Mouse (Mus musculus) left cerebral cortex, postnatal 25 days (tissue): ENCODE measurements at regions not wholly inside any gene's neighbourhood (a gene's known extent, or its start where the extent isn't known, plus 50 kb on each side); places are given as distances from the start of the nearest gene placed in this dataset.
"Not testable (repeated sequence)": the region's sequence is repeated elsewhere in the genome, so short reads cannot be mapped to it uniquely, and the experiment has no call there.

Experiments used
- DNase-seq, 2 experiments: peaks; one replicate each; pipeline ENCODE4 v3.0.0; 2022; ENCODE audit warnings: low spot score in 2 of 2, mixed read lengths in 1 of 2
- intact Hi-C: fragments of 180-260 bp; cut with DNase I; formaldehyde crosslinking; loops from one replicate; pipeline ENCODE4 v1.15.1; 2025

DNA sequence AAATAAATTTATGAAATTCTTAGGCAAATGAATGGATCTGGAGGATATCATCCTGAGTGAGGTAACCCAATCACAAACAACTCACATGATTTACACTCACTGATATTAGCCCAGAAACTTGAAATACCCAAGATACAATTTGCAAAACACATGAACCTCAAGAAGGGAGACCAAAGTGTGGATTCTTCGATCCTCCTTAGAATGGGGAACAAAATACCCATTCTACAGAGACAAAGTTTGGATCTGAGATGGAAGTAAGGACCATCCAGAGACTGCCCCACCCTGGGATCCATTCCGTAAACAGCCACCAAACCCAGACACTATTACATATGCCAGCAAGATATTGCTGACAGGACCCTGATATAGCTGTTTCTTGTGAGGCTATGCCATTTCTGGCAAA lies 971.2 kb downstream of the Agbl1 start:
- intact Hi-C loops, DNase-seq: not testable (repeated sequence)

DNA sequence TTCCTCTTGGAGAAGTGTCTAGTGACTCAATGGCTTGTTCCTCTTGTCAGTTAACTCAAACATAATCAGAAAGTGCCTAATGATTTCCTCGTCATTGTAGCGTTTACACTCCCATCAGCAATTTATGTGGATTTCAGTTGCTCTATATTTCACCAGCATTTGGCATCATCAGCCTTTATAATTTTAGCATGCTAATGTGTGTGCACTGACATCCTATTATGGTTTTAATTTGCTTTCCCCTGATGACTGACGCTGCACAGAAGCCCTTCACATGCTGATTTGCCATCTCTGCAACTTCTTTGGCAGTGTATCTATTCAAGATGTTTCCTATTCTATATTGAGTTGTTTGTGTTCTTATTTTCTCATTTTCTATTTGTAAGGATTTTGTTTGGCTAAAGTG lies 975.9 kb downstream of the Agbl1 start:
- peak in 1 of 2 experiments; percentile 2 for DNase-seq
- intact Hi-C loops: no loop called here

DNA sequence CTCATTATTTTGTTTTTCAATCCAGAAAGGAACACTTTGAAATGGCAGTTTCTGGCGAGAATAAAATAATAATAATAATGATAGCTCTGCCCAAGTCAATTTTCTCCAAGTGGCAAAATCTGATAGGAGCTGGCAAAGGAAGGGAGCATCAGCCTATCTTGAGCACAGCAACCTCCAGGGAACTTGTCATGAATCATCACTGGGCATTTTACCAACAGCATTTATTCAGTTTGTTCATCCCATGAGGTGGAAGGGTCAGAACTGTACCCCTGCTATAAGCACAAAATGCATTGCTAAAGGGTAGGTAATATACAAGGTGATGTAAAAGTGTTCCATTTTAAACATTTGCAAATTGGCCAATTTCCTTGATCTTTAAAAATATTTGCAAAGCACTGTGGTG lies 1019.7 kb downstream of the Agbl1 start:
- DNase-seq: no peak
- intact Hi-C loops: no loop called here

- intact Hi-C loops: loop anchor here (10.0 kb wide), 1 partner anchor 1653 kb away; no protein-coding TSS in a partner anchor
- no peak for DNase-seq
Measured at GRCm38 (mm10) chr7:77287657-77288056, 1058.0 kb downstream of the Agbl1 start.

GRCm38 (mm10) chr7:77294984-77295642 lies 1065.4 kb downstream of the Agbl1 start:
- intact Hi-C loops: no loop called here
- DNase-seq: no peak

- no peak for DNase-seq
- intact Hi-C loops: no loop called here
Measured at GRCm38 (mm10) chr7:77303227-77303626, 1073.5 kb downstream of the Agbl1 start.

- intact Hi-C loops: no loop called here
- DNase-seq: no peak
Measured at GRCm38 (mm10) chr7:77303935-77304334, 1074.2 kb downstream of the Agbl1 start.

DNA sequence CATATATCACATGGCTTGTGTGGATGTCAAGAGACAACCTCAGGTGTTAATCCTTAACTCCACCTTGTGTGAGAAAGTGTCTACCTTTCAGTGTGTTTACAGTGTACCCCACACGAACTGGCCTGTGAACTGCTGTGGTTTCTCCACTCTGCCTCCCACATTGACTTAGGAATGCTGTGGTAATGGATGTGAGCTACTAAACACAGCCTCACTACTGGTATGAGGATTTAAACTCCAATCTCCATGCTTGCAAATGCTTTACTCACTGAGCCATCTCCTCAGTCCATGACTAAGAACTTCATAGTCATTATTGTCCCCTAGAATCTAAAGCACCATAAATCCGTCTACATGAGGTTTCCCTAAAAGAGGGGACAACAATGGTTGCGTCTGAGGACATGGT lies 1075.8 kb downstream of the Agbl1 start:
- intact Hi-C loops: no loop called here
- DNase-seq: no peak

- no peak for DNase-seq
- intact Hi-C loops: no loop called here
Measured at GRCm38 (mm10) chr7:77311661-77312060, 1082.0 kb downstream of the Agbl1 start.

DNA sequence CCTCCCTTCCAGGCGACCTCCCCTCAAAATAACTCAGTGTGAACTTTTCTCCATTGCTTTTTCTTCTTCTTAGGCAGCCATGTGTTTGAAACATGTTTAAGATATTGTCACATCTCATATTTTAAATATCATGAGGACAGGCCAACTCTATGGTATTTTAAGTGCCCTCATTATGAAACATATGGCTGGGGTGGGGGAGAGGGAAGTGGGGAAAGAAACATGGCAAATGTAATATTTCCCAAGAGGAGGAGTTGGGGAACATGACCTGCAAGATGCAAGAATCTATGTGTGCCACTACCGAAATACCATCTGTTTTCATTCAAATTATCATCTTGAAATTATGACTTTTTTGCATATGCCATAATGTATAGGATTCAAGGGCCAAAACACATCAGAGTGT lies 1095.5 kb downstream of the Agbl1 start:
- intact Hi-C loops: no loop called here
- no peak for DNase-seq

DNA sequence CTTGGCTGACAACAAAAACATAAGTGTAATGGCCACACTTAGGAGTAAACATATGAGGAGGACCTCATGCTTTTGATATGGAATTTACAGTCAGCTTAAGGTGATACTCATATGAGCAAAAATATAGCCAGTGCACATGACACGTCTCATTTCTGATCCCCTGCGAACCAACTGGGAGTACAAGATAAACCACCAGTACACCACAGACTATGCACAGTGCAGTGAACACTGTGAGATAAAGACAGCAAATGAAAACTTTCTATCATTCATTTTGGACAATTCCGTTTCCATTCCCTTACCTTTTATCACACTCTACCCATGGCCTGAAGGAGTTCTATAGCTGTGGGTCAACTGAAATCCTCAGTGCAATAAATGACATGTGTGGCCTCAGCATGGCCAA lies 1097.1 kb downstream of the Agbl1 start:
- DNase-seq: no peak
- intact Hi-C loops: no loop called here

DNA sequence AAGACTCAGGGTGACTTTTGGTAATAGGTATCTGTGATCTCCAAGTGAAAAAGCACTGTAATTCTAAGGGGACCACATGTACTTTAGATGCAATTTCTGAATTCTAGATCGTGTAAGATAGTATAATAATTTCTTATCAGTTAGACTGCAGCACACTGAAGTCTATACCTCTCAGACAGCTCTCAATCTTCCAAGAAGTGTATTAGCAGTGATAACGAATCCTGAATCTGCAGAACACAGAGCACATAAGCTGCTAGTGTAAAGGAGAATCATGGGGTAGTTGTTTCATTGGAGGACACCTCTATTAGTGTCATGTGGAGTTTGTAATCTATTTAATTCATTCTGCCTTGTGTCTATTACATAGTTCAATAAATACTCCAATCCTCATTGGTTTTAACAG lies 1097.8 kb downstream of the Agbl1 start:
- no peak for DNase-seq
- intact Hi-C loops: no loop called here

DNA sequence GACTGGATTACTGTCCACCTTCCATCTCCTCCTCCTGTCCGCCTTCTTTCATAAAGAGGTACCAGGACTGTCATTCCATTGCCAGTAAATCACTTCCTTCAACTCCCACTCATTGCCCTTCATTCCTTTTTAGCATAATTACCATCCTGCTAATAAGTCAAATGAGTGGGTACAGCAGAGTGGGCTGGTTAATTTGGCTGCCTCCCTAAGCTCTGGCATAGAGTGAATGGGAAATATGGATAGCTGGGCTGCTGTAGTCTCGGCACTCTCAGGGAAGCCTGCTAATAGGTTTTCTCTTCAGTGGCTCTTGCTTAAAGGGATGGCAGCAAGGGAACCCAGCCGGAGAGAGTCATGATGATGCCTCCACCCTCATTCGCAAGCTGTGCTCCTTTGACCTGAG lies 1108.9 kb downstream of the Agbl1 start:
- peak in 1 of 2 experiments; percentile 13 for DNase-seq
- intact Hi-C loops: no loop called here
